Mouse (Mus musculus): ENCODE measurements at regions not wholly inside any gene's neighbourhood (a gene's known extent, or its start where the extent isn't known, plus 50 kb on each side); places are given as distances from the start of the nearest gene placed in this dataset.

- no peak overlapping the region for H3K27ac ChIP-seq (ENCODE audit: control insufficient read depth, insufficient read depth, low read depth, low read length, poor library complexity)
- no peak overlapping the region for H3K4me3 ChIP-seq (replicated peaks; ENCODE audit: control insufficient read depth, low read depth, low read length)
- 42% methylated on average over 7 of the region's 7 CpGs for WGBS
- TF ChIP-seq CTCF (IDR thresholded peaks at IDR 0.05; ENCODE audit: control insufficient read depth, insufficient read depth, low read length) (peak; percentile 56; the same call in 1 of the 2 replicates), POLR2A (IDR thresholded peaks at IDR 0.05; ENCODE audit: borderline replicate concordance, control insufficient read depth, low read depth, low read length) (no peak)
- no peaks in the 10 kb centered on the region for H3K4me1 ChIP-seq (ENCODE audit: control insufficient read depth, insufficient read depth, low read length)
Observed at GRCm38 (mm10) chr4:105941785-105942184, 152.1 kb downstream of the Gm12728 start.

GRCm38 (mm10) chr4:105944962-105945361 is 155.3 kb downstream of the Gm12728 start:
- TF ChIP-seq CTCF (IDR thresholded peaks at IDR 0.05; ENCODE audit: control insufficient read depth, insufficient read depth, low read length): no peak
- 44% methylated on average over 5 of the region's 5 CpGs for WGBS

GRCm38 (mm10) chr4:105945921-105946320 is 156.3 kb downstream of the Gm12728 start:
- TF ChIP-seq CTCF (IDR thresholded peaks at IDR 0.05; ENCODE audit: control insufficient read depth, insufficient read depth, low read length) (no peak), POLR2A (IDR thresholded peaks at IDR 0.05; ENCODE audit: borderline replicate concordance, control insufficient read depth, low read depth, low read length) (no peak)
- H3K4me3 ChIP-seq (replicated peaks; ENCODE audit: control insufficient read depth, low read depth, low read length): no peak overlapping the region
- no peaks in the 10 kb centered on the region for H3K4me1 ChIP-seq (ENCODE audit: control insufficient read depth, insufficient read depth, low read length)
- WGBS: 82% methylated on average over 1 of the region's 1 CpGs
- no peak overlapping the region for H3K27ac ChIP-seq (ENCODE audit: control insufficient read depth, insufficient read depth, low read depth, low read length, poor library complexity)

More at GRCm38 (mm10) chr4:105944962-105945361, 155.3 kb downstream of the Gm12728 start:
- H3K4me3 ChIP-seq (replicated peaks; ENCODE audit: control insufficient read depth, low read depth, low read length): no peak overlapping the region
- no peak overlapping the region for H3K27ac ChIP-seq (ENCODE audit: control insufficient read depth, insufficient read depth, low read depth, low read length, poor library complexity)
- H3K4me1 ChIP-seq (ENCODE audit: control insufficient read depth, insufficient read depth, low read length): no peaks in the 10 kb centered on the region

- no peak for TF ChIP-seq POLR2A (IDR thresholded peaks at IDR 0.05; ENCODE audit: borderline replicate concordance, control insufficient read depth, low read depth, low read length)
- no peak for TF ChIP-seq CTCF (IDR thresholded peaks at IDR 0.05; ENCODE audit: control insufficient read depth, insufficient read depth, low read length)
- H3K4me3 ChIP-seq (replicated peaks; ENCODE audit: control insufficient read depth, low read depth, low read length): no peak overlapping the region
- no peak overlapping the region for H3K27ac ChIP-seq (ENCODE audit: control insufficient read depth, insufficient read depth, low read depth, low read length, poor library complexity)
- H3K4me1 ChIP-seq (ENCODE audit: control insufficient read depth, insufficient read depth, low read length): no peaks in the 10 kb centered on the region
- 86% methylated on average over 5 of the region's 5 CpGs for WGBS
Observed at GRCm38 (mm10) chr4:105948326-105948725, 158.7 kb downstream of the Gm12728 start.

- H3K4me3 ChIP-seq (replicated peaks; ENCODE audit: control insufficient read depth, low read depth, low read length): no peak overlapping the region
- TF ChIP-seq POLR2A (IDR thresholded peaks at IDR 0.05; ENCODE audit: borderline replicate concordance, control insufficient read depth, low read depth, low read length) (no peak), CTCF (IDR thresholded peaks at IDR 0.05; ENCODE audit: control insufficient read depth, insufficient read depth, low read length) (no peak)
Observed at GRCm38 (mm10) chr4:105952406-105952805, 162.7 kb downstream of the Gm12728 start.

GRCm38 (mm10) chr4:105956516-105956915 is 166.8 kb downstream of the Gm12728 start:
- H3K27ac ChIP-seq (ENCODE audit: control insufficient read depth, insufficient read depth, low read depth, low read length, poor library complexity): no peak overlapping the region
- TF ChIP-seq POLR2A (IDR thresholded peaks at IDR 0.05; ENCODE audit: borderline replicate concordance, control insufficient read depth, low read depth, low read length): no peak
- no peak for TF ChIP-seq CTCF (IDR thresholded peaks at IDR 0.05; ENCODE audit: control insufficient read depth, insufficient read depth, low read length)
- no peaks in the 10 kb centered on the region for H3K4me1 ChIP-seq (ENCODE audit: control insufficient read depth, insufficient read depth, low read length)
- H3K4me3 ChIP-seq (replicated peaks; ENCODE audit: control insufficient read depth, low read depth, low read length): no peak overlapping the region
- 80% methylated on average over 2 of the region's 2 CpGs for WGBS

More at GRCm38 (mm10) chr4:105952406-105952805, 162.7 kb downstream of the Gm12728 start:
- 82% methylated on average over 3 of the region's 3 CpGs for WGBS
- H3K4me1 ChIP-seq (ENCODE audit: control insufficient read depth, insufficient read depth, low read length): no peaks in the 10 kb centered on the region
- no peak overlapping the region for H3K27ac ChIP-seq (ENCODE audit: control insufficient read depth, insufficient read depth, low read depth, low read length, poor library complexity)

- H3K4me1 ChIP-seq (ENCODE audit: control insufficient read depth, insufficient read depth, low read length): no peaks in the 10 kb centered on the region; the same call in 1 of the 2 replicates
- 81% methylated on average over 5 of the region's 5 CpGs for WGBS
- H3K4me3 ChIP-seq (replicated peaks; ENCODE audit: control insufficient read depth, low read depth, low read length): no peak overlapping the region
- H3K27ac ChIP-seq (ENCODE audit: control insufficient read depth, insufficient read depth, low read depth, low read length, poor library complexity): no peak overlapping the region
- TF ChIP-seq CTCF (IDR thresholded peaks at IDR 0.05; ENCODE audit: control insufficient read depth, insufficient read depth, low read length) (no peak), POLR2A (IDR thresholded peaks at IDR 0.05; ENCODE audit: borderline replicate concordance, control insufficient read depth, low read depth, low read length) (no peak)
Observed at GRCm38 (mm10) chr4:105958331-105958730, 168.7 kb downstream of the Gm12728 start.

- Histone ChIP-seq H3K27ac (ENCODE audit: control insufficient read depth, insufficient read depth, low read depth, low read length, poor library complexity) (no peak overlapping the region), H3K4me1 (ENCODE audit: control insufficient read depth, insufficient read depth, low read length) (no peaks in the 10 kb centered on the region; the same call in 1 of the 2 replicates), H3K4me3 (replicated peaks; ENCODE audit: control insufficient read depth, low read depth, low read length) (no peak overlapping the region)
- 66% methylated on average over 8 of the region's 8 CpGs for WGBS
- TF ChIP-seq POLR2A (IDR thresholded peaks at IDR 0.05; ENCODE audit: borderline replicate concordance, control insufficient read depth, low read depth, low read length): no peak
- no peak for TF ChIP-seq CTCF (IDR thresholded peaks at IDR 0.05; ENCODE audit: control insufficient read depth, insufficient read depth, low read length)
Observed at GRCm38 (mm10) chr4:105961686-105962360, 172.2 kb downstream of the Gm12728 start.
